ENCODE assay signal across 8 mouse cellular contexts in the genomic region with DNA sequence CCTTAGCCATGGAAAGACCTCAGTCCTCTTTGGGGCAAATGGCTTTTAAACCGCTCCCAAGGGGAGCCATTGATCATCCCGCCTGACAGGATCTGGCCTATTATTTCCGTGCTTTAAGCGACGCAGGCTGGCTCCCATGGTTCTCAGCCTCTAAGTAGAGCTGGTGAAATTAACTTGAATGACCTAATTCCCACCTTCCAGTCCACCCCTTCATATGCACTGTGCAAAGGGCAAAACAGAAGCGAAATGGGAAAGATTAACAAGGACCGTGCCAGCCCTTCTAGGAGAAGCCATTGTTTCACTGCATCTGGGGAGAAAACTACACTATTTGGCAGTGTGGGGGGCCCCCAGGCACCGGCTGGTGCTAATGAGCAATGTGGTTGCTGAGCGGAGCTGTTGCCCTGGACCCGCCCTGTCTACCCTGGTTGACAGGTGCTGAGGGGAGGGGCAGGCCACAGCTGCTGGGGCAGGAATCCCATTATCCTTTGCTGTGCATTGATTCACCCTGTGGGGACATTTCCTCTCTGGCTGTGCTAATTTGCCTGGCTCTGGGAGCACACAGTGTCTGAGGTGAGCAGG.
A peak's percentile ranks its signal among the peaks of the same experiment; 100 is the strongest.
DNase-seq lines count a peak whose midpoint lies in the region; ATAC-seq lines count a peak whose summit lies in the region.

No protein-coding gene starts in this region.

- H3K27me3 ChIP-seq in hindbrain, embryonic 15.5 days: no peaks in the 10 kb centered on the region

- peak overlapping the region; percentile 35 for H3K27ac ChIP-seq in hindbrain, embryonic 15.5 days (replicated peaks)

- peak; percentile 69 for DNase-seq in left cerebral cortex, postnatal 4 days
- no peak for DNase-seq in left cerebral cortex, postnatal 25 days (ENCODE audit: low spot score in 2 of 2)
- peak; percentile 90 for DNase-seq in mesoderm, embryonic 11.5 days (ENCODE audit: low read depth, low spot score)
- DNase-seq in thymus, postnatal 36 days: peak; percentile 6 to 32
- no peak for DNase-seq in right cerebral cortex, postnatal 4 days
- no peak for DNase-seq in frontal cortex, postnatal 10 days (ENCODE audit: low spot score in 2 of 2)
- no peak for DNase-seq in spleen, postnatal 14 days (ENCODE audit: low spot score in 2 of 2)

- no peaks in the 10 kb centered on the region for H3K9me3 ChIP-seq in hindbrain, embryonic 15.5 days

- H3K4me2 ChIP-seq in hindbrain, embryonic 15.5 days: peak overlapping the region; percentile 7

- no peak overlapping the region for H3K9ac ChIP-seq in hindbrain, embryonic 15.5 days

- WGBS in hindbrain, embryonic 15.5 days: 6% methylated on average over 10 of the region's 10 CpGs

- no peaks in the 10 kb centered on the region for H3K36me3 ChIP-seq in hindbrain, embryonic 15.5 days

- ATAC-seq in hindbrain, embryonic 15.5 days (ENCODE audit: low FRiP score, low read depth): peak; percentile 91

- no peak overlapping the region for H3K4me3 ChIP-seq in hindbrain, embryonic 15.5 days

- peaks cover 20% of the 10 kb centered on the region for H3K4me1 ChIP-seq in hindbrain, embryonic 15.5 days (replicated peaks)

- intact Hi-C loops in left cerebral cortex, postnatal 4 days (cut with DNase I): no loop called here
- intact Hi-C loops in left cerebral cortex, postnatal 25 days (cut with DNase I): no loop called here

Comparison
In these comparisons a context has a peak if more than half of its experiments do, and no peak if none do; other contexts are left out.
1. DNase-seq: peak in left cerebral cortex, postnatal 4 days (single experiment), mesoderm, embryonic 11.5 days (single experiment) and thymus, postnatal 36 days (2 of 2); none in left cerebral cortex, postnatal 25 days (0 of 2), right cerebral cortex, postnatal 4 days (single experiment), frontal cortex, postnatal 10 days (0 of 2) and spleen, postnatal 14 days (0 of 2).